Mouse (Mus musculus) midbrain, embryonic 14.5 days (tissue): ENCODE measurements at regions not wholly inside any gene's neighbourhood (a gene's known extent, or its start where the extent isn't known, plus 50 kb on each side); places are given as distances from the start of the nearest gene placed in this dataset.

Source experiments
- ATAC-seq: fragments of 200-750 bp; cut with Nextera tagmentation; 2 replicates; pipeline ENCODE4 v1.8.0; 2017; ENCODE audit warnings: moderate number of reproducible peaks, moderate library complexity; ENCODE audit not compliant: low FRiP score, low TSS enrichment
- DNase-seq: peaks from one replicate; pipeline ENCODE4 v3.0.0-alpha.2; 2015
- H3K27ac ChIP-seq: fragments of 300-500 bp; sonication (generic); replicated peaks from 2 replicates; pipeline ENCODE4 v1.5.1; 2014; ENCODE audit warnings: mild to moderate bottlenecking, low read depth, low read length, moderate library complexity
- H3K27me3 ChIP-seq: fragments of 300-500 bp; sonication (generic); 2 replicates; pipeline ENCODE4 v1.6.1; 2014; ENCODE audit warnings: low read length, control low read depth, mixed read lengths; ENCODE audit not compliant: control insufficient read depth, insufficient read depth
- H3K36me3 ChIP-seq: fragments of 300-500 bp; sonication (generic); 2 replicates; pipeline ENCODE4 v1.6.1; 2014; ENCODE audit warnings: low read length, control low read depth; ENCODE audit not compliant: control insufficient read depth, insufficient read depth
- H3K4me1 ChIP-seq: fragments of 300-500 bp; sonication (generic); 2 replicates; pipeline ENCODE4 v1.6.1; 2014; ENCODE audit warnings: mild to moderate bottlenecking, antibody characterized with exemption, low read length, control low read depth; ENCODE audit not compliant: control insufficient read depth, insufficient read depth
- H3K4me2 ChIP-seq: fragments of 300-500 bp; sonication (generic); 2 replicates; pipeline ENCODE4 v1.6.1; 2014; ENCODE audit warnings: mild to moderate bottlenecking, low read length, moderate library complexity
- H3K4me3 ChIP-seq: fragments of 300-500 bp; sonication (generic); replicated peaks from 2 replicates; pipeline ENCODE4 v1.5.1; 2014; ENCODE audit warnings: low read depth, low read length
- H3K9ac ChIP-seq: fragments of 300-500 bp; sonication (generic); replicated peaks from 2 replicates; pipeline ENCODE4 v1.6.1; 2014; ENCODE audit warnings: mild to moderate bottlenecking, low read length, moderate library complexity
- H3K9me3 ChIP-seq: fragments of 300-500 bp; sonication (generic); 2 replicates; pipeline ENCODE4 v1.6.1; 2016; ENCODE audit warnings: low read length, control low read depth, mixed read lengths; ENCODE audit not compliant: control insufficient read depth
- WGBS: fragments of 180-500 bp; shearing (Covaris S2); extraction: QIAGEN DNeasy Blood & Tissue Kit; methylation state at CpG from one replicate; pipeline ENCODE4 v1.1.7; 2014; 5-methylcytosine and 5-hydroxymethylcytosine counted together

DNA sequence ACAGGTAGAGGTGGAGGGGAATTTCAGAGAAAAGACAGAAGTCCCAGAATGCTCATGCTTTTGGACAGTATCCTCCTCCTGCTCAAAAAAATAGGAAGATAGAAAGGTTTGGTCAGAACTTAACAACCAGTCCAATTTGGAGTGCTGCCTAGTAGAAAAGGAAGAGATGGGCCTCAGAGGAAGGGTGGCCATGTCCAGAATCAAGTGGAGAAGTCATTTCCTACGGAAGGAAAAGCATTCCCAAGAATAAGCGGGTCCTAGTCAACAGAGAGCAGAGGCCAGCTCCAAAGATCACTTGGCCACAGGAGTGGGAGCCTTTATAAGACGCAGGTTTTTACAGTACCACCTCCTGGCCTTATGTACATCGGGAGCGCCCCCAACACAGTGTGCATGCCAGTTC, 125.3 kb upstream of the Ccdc122 start:
- Histone ChIP-seq H3K4me2 (no peak overlapping the region), H3K36me3 (no peaks in the 10 kb centered on the region), H3K4me1 (no peaks in the 10 kb centered on the region), H3K27me3 (no peaks in the 10 kb centered on the region), H3K9me3 (no peaks in the 10 kb centered on the region), H3K4me3 (no peak overlapping the region), H3K9ac (no peak overlapping the region), H3K27ac (no peak overlapping the region)
- ATAC-seq (no peak), DNase-seq (no peak)
- 94% methylated on average over 5 of the region's 5 CpGs for WGBS

DNA sequence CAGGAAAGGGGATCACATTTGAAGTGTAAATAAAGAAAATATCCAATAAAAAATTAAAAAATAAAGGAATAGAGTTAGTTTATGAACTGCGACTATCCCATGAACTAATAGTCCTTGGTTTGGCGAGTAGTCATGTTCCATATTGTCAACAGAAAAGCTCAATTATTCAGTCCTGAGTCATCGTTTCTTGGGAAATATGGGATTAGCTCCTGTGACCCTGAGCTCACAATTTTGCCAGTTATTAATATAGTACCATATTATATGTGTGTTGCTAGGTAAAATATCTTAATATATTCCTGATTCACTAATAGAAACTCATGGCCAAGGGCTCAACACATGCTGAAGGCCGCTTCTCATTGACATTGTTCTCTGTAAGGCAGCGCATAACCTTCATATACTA, 126.4 kb upstream of the Ccdc122 start:
- 91% methylated on average over 5 of the region's 5 CpGs for WGBS
- no peaks in the 10 kb centered on the region for H3K36me3 ChIP-seq
- H3K27ac ChIP-seq = no peak overlapping the region
- no peaks in the 10 kb centered on the region for H3K4me1 ChIP-seq
- DNase-seq (no peak), ATAC-seq (no peak)
- H3K9me3 ChIP-seq = no peaks in the 10 kb centered on the region
- H3K27me3 ChIP-seq = no peaks in the 10 kb centered on the region
- H3K4me3 ChIP-seq = no peak overlapping the region
- no peak overlapping the region for H3K9ac ChIP-seq
- no peak overlapping the region for H3K4me2 ChIP-seq

DNA sequence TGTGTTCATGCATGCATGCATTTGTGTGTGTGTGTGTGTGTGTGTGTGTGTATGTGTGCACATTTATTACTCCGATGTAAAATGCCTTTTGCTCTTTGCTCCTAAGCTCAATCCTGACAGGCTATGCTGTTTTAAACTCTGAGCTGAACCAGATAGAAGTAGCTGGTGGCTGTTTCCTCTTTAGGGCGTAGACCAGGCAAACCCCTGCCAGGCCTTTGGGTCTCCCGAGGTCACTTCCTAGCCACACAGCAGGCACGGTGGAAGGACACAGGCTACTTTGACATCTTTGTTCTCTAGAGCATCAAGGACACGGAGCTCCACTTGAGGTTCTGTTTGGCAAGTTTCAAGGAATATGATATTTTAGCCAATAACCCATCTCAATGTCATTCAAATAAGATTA, 128.6 kb upstream of the Ccdc122 start:
- Histone ChIP-seq H3K27ac (no peak overlapping the region), H3K4me2 (no peak overlapping the region), H3K9me3 (no peaks in the 10 kb centered on the region), H3K4me3 (no peak overlapping the region), H3K27me3 (no peaks in the 10 kb centered on the region), H3K36me3 (no peaks in the 10 kb centered on the region), H3K4me1 (no peaks in the 10 kb centered on the region), H3K9ac (no peak overlapping the region)
- no peak for ATAC-seq
- no peak for DNase-seq
- WGBS = 58% methylated on average over 5 of the region's 5 CpGs

DNA sequence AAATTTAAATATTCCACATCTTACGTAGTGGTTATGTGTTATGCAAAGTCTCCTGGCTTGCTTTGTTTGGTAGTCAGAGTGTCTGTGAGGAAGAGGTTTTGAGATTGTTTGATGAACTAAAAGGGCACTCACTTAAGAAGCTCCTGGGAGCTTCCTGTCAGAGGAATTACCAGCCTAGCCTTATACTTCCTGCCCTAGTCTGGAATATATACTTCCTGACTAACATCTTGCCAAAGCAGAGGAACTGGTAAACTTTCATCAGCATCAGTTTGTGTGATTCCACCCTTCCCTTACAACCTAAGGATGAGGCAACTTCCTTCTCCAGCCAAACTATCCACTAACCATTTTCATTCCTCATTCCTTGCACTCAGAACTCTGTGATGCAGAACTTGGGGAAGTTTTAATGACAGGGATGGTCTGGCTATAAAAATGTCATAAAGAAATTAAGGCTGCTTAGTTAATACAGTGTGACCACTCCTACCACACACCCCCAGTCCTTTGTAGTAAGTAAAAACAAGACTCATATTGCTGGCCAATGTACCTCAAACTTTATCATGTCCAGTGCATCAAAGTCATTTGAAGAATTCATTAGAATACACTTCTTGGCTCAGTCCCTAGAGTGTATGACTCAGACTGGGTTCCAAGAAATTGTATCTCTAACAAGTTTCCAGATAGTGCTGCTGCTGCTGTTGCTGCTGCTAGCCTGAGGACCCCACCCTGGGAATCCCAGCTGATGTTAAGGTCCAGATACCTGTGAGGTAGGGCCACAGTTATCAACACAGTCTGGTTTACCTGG, 133.4 kb upstream of the Ccdc122 start:
- Histone ChIP-seq H3K27ac (no peak overlapping the region), H3K4me2 (no peak overlapping the region), H3K9me3 (no peaks in the 10 kb centered on the region), H3K9ac (no peak overlapping the region), H3K4me3 (no peak overlapping the region), H3K27me3 (no peaks in the 10 kb centered on the region), H3K4me1 (no peaks in the 10 kb centered on the region), H3K36me3 (no peaks in the 10 kb centered on the region)
- WGBS = 81% methylated on average over 1 of the region's 1 CpGs
- DNase-seq (no peak), ATAC-seq (no peak)

DNA sequence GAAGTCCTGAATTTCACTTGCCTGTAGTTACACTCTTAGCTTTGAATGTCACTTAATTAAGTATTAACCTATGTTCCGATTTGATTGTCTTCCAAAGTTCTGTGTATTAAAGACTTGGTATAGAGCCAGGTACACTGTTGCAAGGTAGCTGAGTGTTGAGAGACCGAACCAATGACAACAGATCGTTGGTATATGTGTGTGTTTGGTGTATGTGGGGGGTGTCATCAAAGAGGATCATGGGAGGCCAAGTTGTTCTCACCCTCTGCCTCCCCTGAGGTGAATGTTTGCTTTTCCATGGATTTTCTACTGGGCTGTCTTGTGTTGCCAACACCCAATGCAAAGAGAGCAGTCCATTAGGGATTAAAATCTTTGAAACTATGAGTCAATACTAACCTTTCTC, 135.1 kb upstream of the Ccdc122 start:
- ATAC-seq (no peak), DNase-seq (no peak)
- H3K4me2 ChIP-seq = no peak overlapping the region
- H3K27ac ChIP-seq = no peak overlapping the region
- H3K27me3 ChIP-seq = no peaks in the 10 kb centered on the region
- no peak overlapping the region for H3K9ac ChIP-seq
- H3K9me3 ChIP-seq = no peaks in the 10 kb centered on the region
- no peak overlapping the region for H3K4me3 ChIP-seq
- whole genome bisulfite sequencing = 92% methylated on average over 3 of the region's 3 CpGs
- no peaks in the 10 kb centered on the region for H3K36me3 ChIP-seq
- H3K4me1 ChIP-seq = no peaks in the 10 kb centered on the region

DNA sequence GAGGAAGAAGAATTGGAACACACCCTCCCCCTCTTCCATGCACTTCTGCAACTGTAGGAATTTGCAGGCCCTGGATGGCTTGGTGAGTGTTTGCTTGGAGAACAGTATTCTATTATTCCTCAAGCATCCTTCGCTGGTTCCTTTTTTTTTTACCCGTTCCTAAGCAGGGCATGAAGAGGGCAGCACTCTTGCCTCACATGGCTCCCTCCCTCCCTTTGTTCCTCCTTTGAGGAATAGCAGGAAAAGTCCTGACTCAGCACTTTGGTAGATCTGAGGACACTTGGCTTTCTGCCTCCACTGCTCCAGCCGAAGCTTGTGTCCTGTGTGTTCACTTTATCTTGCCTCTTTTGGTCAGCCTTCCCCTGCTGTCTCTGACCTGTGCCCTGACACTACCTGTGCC, 137.2 kb upstream of the Ccdc122 start:
- 34% methylated on average over 3 of the region's 3 CpGs for WGBS
- ATAC-seq (no peak), DNase-seq (no peak)
- H3K4me1 ChIP-seq = no peaks in the 10 kb centered on the region
- H3K4me2 ChIP-seq = no peak overlapping the region
- no peaks in the 10 kb centered on the region for H3K36me3 ChIP-seq
- no peak overlapping the region for H3K4me3 ChIP-seq
- no peak overlapping the region for H3K9ac ChIP-seq
- no peak overlapping the region for H3K27ac ChIP-seq
- no peaks in the 10 kb centered on the region for H3K9me3 ChIP-seq
- H3K27me3 ChIP-seq = no peaks in the 10 kb centered on the region

DNA sequence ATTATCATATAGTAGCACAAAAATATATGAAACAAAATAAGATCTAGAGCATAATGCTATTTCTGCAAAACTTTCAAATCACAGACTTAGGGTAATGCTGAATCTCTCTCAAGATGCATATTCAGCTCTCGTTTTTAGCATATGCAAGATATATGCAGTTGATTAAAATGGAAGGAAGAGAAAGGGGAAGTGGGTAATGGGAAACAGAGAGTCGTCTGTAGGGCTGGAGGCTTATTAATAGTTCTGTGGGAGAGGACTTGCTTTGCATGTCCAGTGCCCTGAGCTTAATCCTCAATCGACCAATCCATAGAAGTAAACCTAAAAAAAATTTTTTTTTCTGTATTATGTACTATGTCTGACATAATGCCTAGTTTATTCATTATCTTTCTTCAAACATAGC, 148.9 kb upstream of the Ccdc122 start:
- Histone ChIP-seq H3K9ac (no peak overlapping the region), H3K4me2 (no peak overlapping the region), H3K27me3 (0 out of 2 replicates have a peak, but pooled peaks cover 6% of the 10 kb centered on the region), H3K4me1 (peaks cover 15% of the 10 kb centered on the region), H3K9me3 (no peaks in the 10 kb centered on the region), H3K36me3 (no peaks in the 10 kb centered on the region), H3K4me3 (no peak overlapping the region), H3K27ac (no peak overlapping the region)
- ATAC-seq (no peak), DNase-seq (no peak)
- 64% methylated on average over 3 of the region's 3 CpGs for WGBS

DNA sequence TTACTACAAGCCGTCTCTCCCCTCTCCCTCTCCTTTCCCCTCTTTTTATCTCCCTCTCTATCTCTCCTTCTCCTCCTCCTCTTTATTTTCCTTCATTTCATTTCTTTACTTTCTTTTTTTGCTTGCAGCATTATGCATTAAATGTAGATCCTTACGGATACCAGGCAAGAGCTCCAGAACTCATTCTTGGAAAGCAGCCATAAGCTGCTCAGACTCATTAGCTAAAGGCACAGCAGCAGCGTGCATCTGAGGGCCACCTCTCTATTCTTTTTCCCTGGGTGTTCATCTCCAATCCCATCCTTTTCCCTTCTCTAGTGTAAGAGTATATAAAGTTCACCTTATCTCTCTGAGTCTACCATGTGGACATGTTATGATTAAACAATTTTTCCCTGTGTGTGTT, 149.4 kb upstream of the Ccdc122 start:
- no peaks in the 10 kb centered on the region for H3K36me3 ChIP-seq
- no peak overlapping the region for H3K27ac ChIP-seq
- DNase-seq (no peak), ATAC-seq (no peak)
- 0 out of 2 replicates have a peak, but pooled peaks cover 6% of the 10 kb centered on the region for H3K27me3 ChIP-seq
- WGBS = 54% methylated on average over 3 of the region's 3 CpGs
- H3K9me3 ChIP-seq = no peaks in the 10 kb centered on the region
- H3K4me2 ChIP-seq = no peak overlapping the region
- no peak overlapping the region for H3K4me3 ChIP-seq
- peaks cover 20% of the 10 kb centered on the region for H3K4me1 ChIP-seq
- no peak overlapping the region for H3K9ac ChIP-seq

DNA sequence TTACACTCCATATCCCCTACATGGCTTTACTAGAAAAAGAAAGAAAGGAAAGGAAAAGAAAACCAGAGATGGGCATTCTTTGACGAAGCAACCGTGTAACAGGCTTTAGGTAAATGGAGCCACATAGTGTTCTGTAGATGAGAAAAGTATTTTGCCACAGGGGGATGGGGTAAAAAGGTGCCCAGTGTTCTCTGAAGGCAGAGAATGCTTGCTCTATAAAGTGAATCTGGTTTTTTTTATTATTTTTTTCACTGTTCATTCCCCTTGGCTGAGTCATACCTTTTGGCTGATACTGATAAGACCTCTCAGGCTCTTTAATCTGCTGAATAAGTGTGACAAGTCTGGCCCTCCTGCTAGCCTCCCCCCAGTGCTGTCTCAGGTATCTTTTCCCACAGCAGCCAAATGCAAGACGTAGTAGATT, 153.3 kb upstream of the Ccdc122 start:
- no peak overlapping the region for H3K4me3 ChIP-seq
- H3K9me3 ChIP-seq = no peaks in the 10 kb centered on the region
- no peak overlapping the region for H3K9ac ChIP-seq
- ATAC-seq (peak; percentile 69; the same call in 1 of the 2 replicates), DNase-seq (no peak)
- no peaks in the 10 kb centered on the region for H3K36me3 ChIP-seq
- H3K27me3 ChIP-seq = 0 out of 2 replicates have a peak, but pooled peaks cover 6% of the 10 kb centered on the region
- peak overlapping the region; percentile 33 for H3K4me2 ChIP-seq
- H3K27ac ChIP-seq = peak overlapping the region; percentile 71
- WGBS = 5% methylated on average over 3 of the region's 3 CpGs
- H3K4me1 ChIP-seq = peaks cover 22% of the 10 kb centered on the region
